Comparison of ENCODE assay signal across 8 mouse cellular contexts in the genomic region with DNA sequence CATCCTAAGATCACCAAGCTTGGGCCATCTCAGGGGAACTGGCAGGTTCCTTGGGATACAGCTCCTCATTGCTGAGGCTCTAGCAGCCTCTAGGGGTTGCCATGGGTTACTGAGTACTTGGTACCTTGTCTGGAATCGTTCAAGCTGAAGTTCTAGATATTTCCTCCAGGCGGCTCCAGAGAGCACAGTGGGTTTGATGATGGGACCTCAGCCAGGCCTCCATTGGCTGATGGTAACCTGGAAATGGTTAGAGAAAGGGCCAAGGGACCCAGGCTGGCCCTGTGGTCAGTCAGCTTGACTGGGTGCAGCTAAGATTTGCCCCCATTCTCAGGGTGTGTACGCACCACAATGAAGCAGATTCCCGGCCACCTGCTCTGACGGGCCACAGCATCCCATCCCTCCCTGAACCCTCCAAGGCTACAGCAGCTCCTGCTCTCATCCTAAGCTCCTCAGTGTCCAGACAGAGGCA.
DNase-seq lines count a peak whose midpoint lies in the region; ATAC-seq lines count a peak whose summit lies in the region.

No protein-coding gene starts in this region.

- no peaks in the 10 kb centered on the region for H3K9me3 ChIP-seq in hindbrain, embryonic 11.5 days (ENCODE audit: control insufficient read depth, low read length)
- H3K9me3 ChIP-seq in lung, embryonic 15.5 days = no peaks in the 10 kb centered on the region

- DNase-seq in NIH3T3 (ENCODE audit: low read depth) = peak; percentile 87
- DNase-seq in cerebellum, adult 9-10 months = peak; percentile 73
- DNase-seq in frontal cortex, adult 2 months (ENCODE audit: extremely low spot score in 1 of 2, low spot score in 1 of 2) = peak; percentile 64 to 94
- DNase-seq in hindbrain, embryonic 11.5 days (ENCODE audit: low spot score) = peak; percentile 81
- peak; percentile 83 for DNase-seq in layer of hippocampus, adult 9-10 months (ENCODE audit: low spot score)
- DNase-seq in ovary, postnatal 36 days (ENCODE audit: low spot score) = peak; percentile 53
- DNase-seq in thymus, postnatal 4 days = peak; percentile 72

- H3K27ac ChIP-seq in hindbrain, embryonic 11.5 days (ENCODE audit: low read depth, low read length) = no peak overlapping the region
- H3K27ac ChIP-seq in lung, embryonic 15.5 days = no peak overlapping the region

- peak; percentile 75; the same call in 1 of the 2 replicates for ATAC-seq in hindbrain, embryonic 11.5 days (ENCODE audit: low FRiP score)
- ATAC-seq in lung, embryonic 15.5 days (ENCODE audit: borderline replicate concordance, extremely low read depth, low FRiP score, low TSS enrichment) = peak; percentile 71; the same call in 1 of the 2 replicates

- H3K9ac ChIP-seq in hindbrain, embryonic 11.5 days (ENCODE audit: low read depth, low read length) = no peak overlapping the region
- H3K9ac ChIP-seq in lung, embryonic 15.5 days = no peak overlapping the region

- no peaks in the 10 kb centered on the region; the same call in 1 of the 2 replicates for H3K27me3 ChIP-seq in hindbrain, embryonic 11.5 days (ENCODE audit: control insufficient read depth, insufficient read depth, low read length)
- H3K27me3 ChIP-seq in lung, embryonic 15.5 days = no peaks in the 10 kb centered on the region

- no peak overlapping the region for H3K4me3 ChIP-seq in hindbrain, embryonic 11.5 days (ENCODE audit: low read depth, low read length)
- no peak overlapping the region for H3K4me3 ChIP-seq in lung, embryonic 15.5 days

- WGBS in hindbrain, embryonic 11.5 days = 53% methylated on average over 5 of the region's 5 CpGs
- WGBS in lung, embryonic 15.5 days = 55% methylated on average over 5 of the region's 5 CpGs

- H3K4me1 ChIP-seq in hindbrain, embryonic 11.5 days (replicated peaks; ENCODE audit: control insufficient read depth, insufficient read depth, low read length) = no peaks in the 10 kb centered on the region
- no peaks in the 10 kb centered on the region for H3K4me1 ChIP-seq in lung, embryonic 15.5 days

- H3K4me2 ChIP-seq in hindbrain, embryonic 11.5 days (replicated peaks; ENCODE audit: low read depth, low read length) = no peak overlapping the region
- no peak overlapping the region for H3K4me2 ChIP-seq in lung, embryonic 15.5 days

- no peaks in the 10 kb centered on the region for H3K36me3 ChIP-seq in hindbrain, embryonic 11.5 days (ENCODE audit: control insufficient read depth, insufficient read depth, low read length)
- H3K36me3 ChIP-seq in lung, embryonic 15.5 days = no peaks in the 10 kb centered on the region
